Mouse (Mus musculus): ENCODE results near the gene Npvf.

DNA sequence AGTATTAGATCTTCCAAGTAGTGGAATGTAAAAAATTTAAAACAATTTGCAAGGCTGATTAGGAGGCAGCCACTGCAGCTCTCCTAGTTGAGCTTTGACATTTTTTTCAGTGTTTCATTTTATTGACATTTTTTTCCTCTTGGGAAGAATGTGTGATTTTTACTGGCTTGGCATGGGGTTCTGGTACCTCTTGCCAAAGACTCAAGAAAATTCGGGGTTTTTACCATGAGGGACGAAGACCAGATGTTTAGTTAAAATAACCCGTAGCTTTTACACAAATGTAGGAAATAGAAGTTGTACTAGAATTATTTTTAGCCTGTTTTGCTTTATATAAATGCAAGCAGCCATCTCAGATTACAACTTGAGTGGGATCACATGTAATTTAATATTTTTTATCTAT, 4.2 kb upstream of the Npvf start:
- TF ChIP-seq CTCF (IDR thresholded peaks at IDR 0.05; ENCODE audit: low read depth, low read length) (no peak), POLR2A (IDR thresholded peaks at IDR 0.05; ENCODE audit: borderline replicate concordance, low read depth, low read length) (no peak)
